Mouse (Mus musculus) megakaryocyte, embryonic 14.5 days (primary cell): Measurements from ENCODE around the gene Tulp4.
"Not testable (repeated sequence)": the region's sequence is repeated elsewhere in the genome, so short reads cannot be mapped to it uniquely, and the experiment has no call there.

Experiments used
- FLI1 ChIP-seq: IDR thresholded peaks from 2 replicates; pipeline ENCODE4 v1.6.1; 2012; ENCODE audit warnings: low read length, inconsistent platforms, mixed read lengths
- GATA1 ChIP-seq: IDR thresholded peaks from 3 replicates; pipeline ENCODE4 v1.6.1; 2012; ENCODE audit warnings: mixed read lengths, low read length, inconsistent platforms, borderline replicate concordance

DNA sequence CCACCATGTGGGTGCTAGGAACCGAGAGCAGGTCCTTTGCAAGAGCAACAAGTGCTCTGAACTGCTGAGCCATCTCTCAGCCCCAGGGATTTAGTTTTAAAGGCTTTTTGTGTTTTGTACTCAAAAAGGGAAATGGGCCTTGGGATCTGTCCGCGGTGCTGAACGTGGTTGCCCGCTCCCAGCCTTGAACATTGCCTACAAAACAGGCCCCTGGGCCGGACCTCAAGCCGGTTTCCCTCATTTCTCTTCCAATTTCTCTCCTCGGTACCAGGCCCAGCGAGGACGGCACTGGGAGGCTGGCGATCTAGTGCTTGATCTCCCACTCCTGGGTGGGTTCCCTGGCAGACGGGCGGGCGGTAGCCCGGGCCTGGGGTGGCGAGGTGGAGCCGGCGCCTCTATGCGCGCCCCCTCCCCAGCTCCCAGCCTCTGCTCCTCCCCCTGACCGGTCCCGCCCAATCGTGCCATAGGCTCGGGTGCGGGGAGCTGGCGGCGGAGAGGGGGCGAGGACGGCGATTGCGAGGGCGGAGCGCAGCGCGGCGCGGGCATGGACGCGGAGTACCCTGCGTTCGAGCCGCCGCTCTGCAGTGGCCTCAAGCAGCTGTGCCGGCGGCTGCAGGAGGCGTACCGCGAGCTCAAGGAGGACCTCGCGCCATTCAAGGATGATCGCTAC is 150.3 kb downstream of the Tulp4 start, which contains the start of gene Tmem181a:
- TF ChIP-seq GATA1, FLI1: not testable (repeated sequence)
